Mouse (Mus musculus) bone marrow macrophage, adult 2 months (primary cell): ENCODE results near the gene Pde4d. TPM values are rescaled to one million over a fixed set of nuclear protein-coding genes. Genes with fewer than 3 reads are reported as not detected.

Experiments
- H3K27ac ChIP-seq: 2 replicates; pipeline ENCODE4 v1.5.1; 2012; ENCODE audit warnings: low read depth, low read length; ENCODE audit not compliant: insufficient read depth
- H3K4me1 ChIP-seq: 2 replicates; pipeline ENCODE4 v1.6.1; 2012; ENCODE audit warnings: low read length; ENCODE audit not compliant: control insufficient read depth, insufficient read depth
- H3K4me3 ChIP-seq: 2 replicates; pipeline ENCODE4 v1.5.1; 2012; ENCODE audit warnings: mild to moderate bottlenecking, low read length, moderate library complexity; ENCODE audit not compliant: insufficient read depth
- CTCF ChIP-seq: IDR thresholded peaks from 2 replicates; pipeline ENCODE4 v1.5.1; 2012; ENCODE audit warnings: low read depth, mild to moderate bottlenecking, low read length, moderate library complexity
- POLR2A ChIP-seq: IDR thresholded peaks from 2 replicates; pipeline ENCODE4 v1.6.1; 2012; ENCODE audit warnings: mild to moderate bottlenecking, low read depth, low read length, borderline replicate concordance
- polyA plus RNA-seq: library from polyadenylated mRNA; stranded (reverse); fragments of >200 nt; gene quantifications from 2 replicates; pipeline ENCODE4 v1.2.4, GENCODE M21; 2012; ENCODE audit not compliant: missing spikeins, insufficient read depth, insufficient read length

Pde4d gene
- polyA plus RNA-seq, 1 experiment = 1.8 TPM

- Histone ChIP-seq H3K4me3 (no peak overlapping the region), H3K4me1 (no peaks in the 10 kb centered on the region), H3K27ac (no peak overlapping the region)
- TF ChIP-seq POLR2A (no peak), CTCF (no peak)
Observed at GRCm38 (mm10) chr13:109844828-109845227, 1395.1 kb downstream of the Pde4d start.

DNA sequence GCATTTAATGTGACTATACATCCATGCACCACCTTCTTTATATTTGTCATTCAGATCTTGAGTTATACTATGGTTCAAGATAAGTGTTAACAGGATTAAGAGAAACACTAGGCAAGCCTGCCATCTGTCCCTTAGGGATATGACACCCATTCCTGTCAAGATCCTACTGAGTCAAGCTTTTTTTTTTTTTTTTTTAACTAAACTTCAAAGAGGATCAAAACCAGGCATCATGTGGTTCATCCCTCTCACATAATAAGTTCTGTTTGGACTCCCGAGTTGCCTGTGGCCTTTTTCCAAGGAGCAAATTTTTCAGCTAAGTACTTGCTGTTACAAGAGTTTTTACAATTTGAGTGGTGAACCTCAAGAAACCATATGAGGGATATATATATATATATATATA lies 1414.1 kb downstream of the Pde4d start:
- H3K4me1 ChIP-seq = no peaks in the 10 kb centered on the region
- TF ChIP-seq CTCF (no peak), POLR2A (no peak)
- no peak overlapping the region for H3K4me3 ChIP-seq
- no peak overlapping the region for H3K27ac ChIP-seq

DNA sequence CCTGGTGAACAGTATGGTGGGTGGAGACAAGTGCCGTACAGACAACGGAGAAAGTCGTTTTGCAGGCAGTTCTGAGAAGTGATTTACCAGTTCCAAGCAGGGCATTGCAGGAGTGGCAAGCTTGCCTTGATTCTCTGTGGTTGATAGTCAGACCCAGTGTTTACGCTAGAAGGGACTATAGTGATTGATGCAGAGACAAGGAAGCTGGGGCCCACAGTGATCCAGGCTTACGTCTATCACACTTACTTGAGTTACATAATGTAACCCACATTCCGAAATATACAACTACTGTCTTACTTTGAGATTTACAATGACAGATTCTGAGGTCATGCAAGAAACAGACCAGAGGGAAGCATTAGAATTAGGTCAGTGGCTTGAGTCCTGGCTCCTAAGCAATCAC lies 1414.6 kb downstream of the Pde4d start:
- no peak overlapping the region for H3K4me3 ChIP-seq
- no peak for TF ChIP-seq CTCF
- no peak for TF ChIP-seq POLR2A

DNA sequence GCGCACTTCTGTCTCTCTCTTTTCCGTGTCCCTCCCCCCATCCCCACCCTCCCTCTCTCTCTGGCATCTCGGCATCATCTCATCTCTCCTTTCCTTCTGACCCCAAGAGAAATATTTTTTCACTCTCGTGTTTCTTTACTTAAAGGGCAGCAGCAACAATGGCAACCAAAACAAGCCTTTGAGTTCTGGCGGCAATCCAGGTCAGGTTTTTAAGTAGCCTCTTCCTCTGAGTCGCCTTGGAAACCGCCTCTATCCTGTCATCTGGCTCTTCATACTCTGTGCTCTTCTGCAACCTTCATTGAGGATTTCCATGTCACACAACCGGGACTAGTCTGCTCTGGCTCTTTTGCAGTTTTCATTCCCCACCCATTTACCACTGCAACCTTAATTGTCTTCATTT lies 1430.6 kb downstream of the Pde4d start:
- Histone ChIP-seq H3K4me3 (no peak overlapping the region), H3K4me1 (no peaks in the 10 kb centered on the region), H3K27ac (no peak overlapping the region)
- no peak for TF ChIP-seq POLR2A

More for the DNA sequence above, 1414.6 kb downstream of the Pde4d start:
- Histone ChIP-seq H3K4me1 (no peaks in the 10 kb centered on the region), H3K27ac (no peak overlapping the region)

DNA sequence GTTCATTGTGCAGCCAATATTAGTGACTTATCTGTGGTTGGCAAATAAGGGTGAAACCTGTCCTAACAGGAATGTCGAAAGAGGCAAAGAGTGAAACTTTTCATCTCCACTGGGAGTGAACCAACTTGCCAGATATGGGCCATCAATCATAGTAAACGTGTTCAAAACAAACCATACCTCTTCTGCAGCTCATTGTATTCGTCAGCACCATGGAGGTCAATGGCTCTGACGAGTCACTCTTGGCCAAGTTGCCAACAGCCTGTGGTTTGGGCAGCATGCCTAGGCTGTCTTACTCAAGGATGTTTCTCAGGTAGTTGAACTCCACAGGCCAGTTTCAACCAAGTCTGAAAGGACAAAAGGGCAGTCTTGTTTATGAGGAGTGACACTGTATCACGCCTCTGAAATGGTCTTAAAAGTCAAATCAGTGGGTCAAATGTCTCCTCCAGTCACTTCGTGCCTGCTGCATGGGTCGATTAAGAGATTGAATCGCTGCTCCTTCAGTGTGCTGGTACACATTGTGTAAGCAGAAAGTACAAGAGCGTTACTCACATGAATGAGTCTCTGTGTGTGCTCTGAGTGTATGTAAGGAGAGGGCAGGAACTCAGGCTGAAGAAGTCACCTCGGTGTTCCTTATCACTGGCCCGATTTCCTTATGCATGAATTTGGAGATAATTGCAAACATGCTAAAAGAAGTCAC lies 1431.6 kb downstream of the Pde4d start:
- TF ChIP-seq POLR2A = no peak
- TF ChIP-seq CTCF = no peak
- Histone ChIP-seq H3K4me3 (no peak overlapping the region), H3K27ac (no peak overlapping the region), H3K4me1 (no peaks in the 10 kb centered on the region)

- TF ChIP-seq POLR2A (no peak), CTCF (no peak)
- H3K27ac ChIP-seq = no peak overlapping the region
- H3K4me1 ChIP-seq = no peaks in the 10 kb centered on the region
- no peak overlapping the region for H3K4me3 ChIP-seq
Observed at GRCm38 (mm10) chr13:109883636-109884035, 1433.9 kb downstream of the Pde4d start.

DNA sequence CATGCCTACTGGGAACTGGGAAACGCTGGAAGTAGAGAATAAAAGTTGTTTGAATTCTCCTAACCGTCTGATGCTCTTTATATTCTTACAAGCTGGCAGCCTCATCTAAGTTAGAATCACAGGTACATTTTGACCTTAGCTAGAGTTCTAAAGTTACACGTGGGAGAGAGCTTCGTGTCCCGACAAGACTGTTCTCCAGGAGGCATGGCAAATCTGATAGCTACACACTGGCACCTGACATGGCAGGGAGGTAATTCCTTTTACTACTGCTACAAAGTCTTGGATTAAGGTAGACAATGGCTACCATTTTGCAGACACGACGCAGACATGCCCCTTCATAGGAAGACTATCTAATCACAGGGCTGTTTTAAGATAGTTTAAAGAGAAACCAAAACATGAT lies 1435.1 kb downstream of the Pde4d start:
- no peaks in the 10 kb centered on the region for H3K4me1 ChIP-seq
- no peak overlapping the region for H3K27ac ChIP-seq
- H3K4me3 ChIP-seq = no peak overlapping the region
- TF ChIP-seq CTCF (no peak), POLR2A (no peak)

- H3K27ac ChIP-seq = no peak overlapping the region
- H3K4me3 ChIP-seq = no peak overlapping the region
- H3K4me1 ChIP-seq = no peaks in the 10 kb centered on the region
- TF ChIP-seq CTCF (no peak), POLR2A (no peak)
Observed at GRCm38 (mm10) chr13:109888293-109888692, 1438.5 kb downstream of the Pde4d start.

DNA sequence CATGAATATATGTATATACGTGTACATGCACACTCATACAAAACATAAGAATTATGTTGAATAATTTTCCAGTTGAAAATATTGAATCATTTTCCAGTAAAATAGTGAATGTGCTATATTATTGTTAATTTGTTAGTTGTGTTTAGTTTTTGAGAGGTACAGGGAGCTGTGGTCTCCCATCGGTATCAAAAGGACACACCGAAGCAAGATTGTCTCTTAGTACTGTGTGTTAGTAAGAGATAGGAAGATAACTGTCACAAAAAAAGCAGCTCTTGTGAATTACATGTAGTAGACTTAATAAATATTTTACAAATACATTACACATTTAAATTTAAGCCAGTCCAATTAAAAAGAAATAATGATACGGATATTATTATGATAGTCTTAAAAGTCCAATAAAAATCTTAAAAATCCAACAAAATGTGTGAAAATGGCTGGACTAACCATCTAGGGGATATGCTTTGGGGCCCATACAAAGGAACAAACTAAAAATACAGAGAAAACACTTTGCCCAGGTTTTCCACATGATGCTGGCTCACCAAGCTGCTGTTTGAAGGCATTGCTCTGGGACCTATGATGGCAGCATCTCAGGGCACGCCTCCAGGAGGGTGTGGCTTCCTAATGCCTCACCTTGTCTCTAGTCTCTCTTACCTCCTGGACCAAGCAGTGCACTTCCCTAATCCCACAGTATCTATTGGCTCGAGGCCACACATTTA lies 1441.6 kb downstream of the Pde4d start:
- Histone ChIP-seq H3K27ac (no peak overlapping the region), H3K4me1 (no peaks in the 10 kb centered on the region), H3K4me3 (no peak overlapping the region)
- no peak for TF ChIP-seq CTCF
- TF ChIP-seq POLR2A = no peak

- Histone ChIP-seq H3K4me3 (no peak overlapping the region), H3K27ac (no peak overlapping the region)
- TF ChIP-seq POLR2A = no peak
- no peak for TF ChIP-seq CTCF
Observed at GRCm38 (mm10) chr13:109891910-109892265, 1442.1 kb downstream of the Pde4d start.

More at GRCm38 (mm10) chr13:109891910-109892265, 1442.1 kb downstream of the Pde4d start:
- no peaks in the 10 kb centered on the region for H3K4me1 ChIP-seq
